Mouse (Mus musculus): ENCODE data around the gene Tenm4. TPM values are rescaled to one million over a fixed set of nuclear protein-coding genes. Genes with fewer than 3 reads are reported as not detected.

Gene Tenm4
- polyA plus RNA-seq, 1 experiment from 2014 or later, result 5.4 TPM

DNA sequence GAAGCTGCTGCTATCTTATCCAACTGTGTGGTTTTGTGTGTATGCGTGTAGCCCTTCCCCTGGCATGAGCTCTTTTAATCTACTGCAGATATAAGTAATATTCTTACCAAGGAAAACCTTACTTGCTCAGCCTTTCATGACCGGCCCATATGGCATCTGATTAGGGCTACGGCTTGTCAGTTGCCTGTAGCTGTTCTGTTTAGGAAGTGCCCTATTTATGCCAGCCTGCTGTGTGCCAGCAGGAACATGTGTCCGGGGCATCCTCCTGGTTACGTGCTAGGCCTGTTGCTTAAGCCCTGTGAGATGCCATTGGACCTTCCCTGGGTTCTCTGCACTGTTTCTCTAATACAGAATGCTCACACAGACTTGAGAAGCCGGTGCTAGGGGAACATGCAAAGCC is 655.1 kb downstream of the Tenm4 start:
- no peaks in the 10 kb centered on the region for H3K27me3 ChIP-seq
- DNase-seq (ENCODE audit: low read depth, low spot score) (no peak), ATAC-seq (no peak)
- POLR2A ChIA-PET, result interaction anchor here (0.7 kb wide), 1 partner anchor 126 kb away, joined by 9 read pairs; no protein-coding TSS in a partner anchor
- TF ChIP-seq CTCF (IDR thresholded peaks at IDR 0.05), result no peak
- in situ Hi-C loops (cut with MboI; ENCODE audit: low pct_unique_long_range_greater_than_20kb), result no loop called here
- CTCF ChIA-PET, result interaction anchor here (1.3 kb wide), 1 partner anchor 60 kb away, joined by 3 read pairs; no protein-coding TSS in a partner anchor

DNA sequence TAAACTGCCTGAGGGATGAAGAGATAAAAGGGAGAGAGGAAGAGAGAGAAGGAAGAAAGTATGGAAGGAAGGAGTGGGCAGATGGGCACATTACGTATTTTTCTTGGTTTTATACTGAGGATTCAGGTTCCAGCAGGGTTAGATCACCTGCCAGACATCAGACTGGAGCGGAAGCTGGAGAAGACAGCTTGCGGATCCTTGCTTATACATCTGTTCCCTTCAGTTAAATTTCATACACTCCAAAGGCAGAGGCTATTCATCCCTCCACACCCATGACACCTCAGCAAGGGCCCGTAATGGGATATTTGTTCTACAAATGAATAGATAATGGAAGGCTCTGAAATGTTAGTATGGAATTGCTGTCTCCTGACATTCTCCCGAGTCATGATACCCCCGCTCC is 655.6 kb downstream of the Tenm4 start:
- ChIA-PET CTCF (interaction anchor here (1.3 kb wide), 1 partner anchor 61 kb away, joined by 3 read pairs; no protein-coding TSS in a partner anchor), POLR2A (no interaction called here)
- ATAC-seq, result no peak
- no peak for TF ChIP-seq CTCF (IDR thresholded peaks at IDR 0.05)
- in situ Hi-C loops (cut with MboI; ENCODE audit: low pct_unique_long_range_greater_than_20kb), result no loop called here
- no peaks in the 10 kb centered on the region for H3K27me3 ChIP-seq
- DNase-seq (ENCODE audit: low read depth, low spot score), result no peak

DNA sequence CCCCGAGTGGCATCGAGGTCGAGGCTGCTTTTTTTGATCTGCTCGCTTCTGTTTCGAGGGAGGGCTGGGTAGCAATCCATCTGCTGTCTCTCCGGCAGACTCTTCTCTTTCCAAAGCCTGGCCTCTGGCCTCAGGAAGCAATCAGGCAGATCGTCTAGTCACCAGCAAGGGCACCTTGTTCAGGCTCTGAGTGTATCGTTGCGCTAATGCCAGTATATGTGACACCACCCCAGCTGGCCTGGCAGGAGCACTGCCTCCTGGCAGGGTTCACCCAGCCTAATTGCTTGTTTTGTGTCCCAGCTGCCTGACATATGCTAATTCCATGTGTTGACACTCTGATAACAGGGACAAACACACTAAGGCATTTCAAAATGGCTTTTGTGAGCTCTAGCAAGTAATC is 661.5 kb downstream of the Tenm4 start:
- CTCF ChIA-PET, result interaction anchor here (1.1 to 1.6 kb wide), 3 partner anchors 14 to 31 kb away, joined by 3 to 7 read pairs (median 3); no protein-coding TSS in a partner anchor
- no peak for TF ChIP-seq CTCF (IDR thresholded peaks at IDR 0.05)
- ATAC-seq, result peak; percentile 47
- peak; percentile 2 for DNase-seq (ENCODE audit: low read depth, low spot score)
- in situ Hi-C loops (cut with MboI; ENCODE audit: low pct_unique_long_range_greater_than_20kb), result no loop called here
- POLR2A ChIA-PET, result interaction anchor here (0.6 kb wide), 1 partner anchor 1240 kb away, joined by 3 read pairs; no protein-coding TSS in a partner anchor
- no peaks in the 10 kb centered on the region for H3K27me3 ChIP-seq

DNA sequence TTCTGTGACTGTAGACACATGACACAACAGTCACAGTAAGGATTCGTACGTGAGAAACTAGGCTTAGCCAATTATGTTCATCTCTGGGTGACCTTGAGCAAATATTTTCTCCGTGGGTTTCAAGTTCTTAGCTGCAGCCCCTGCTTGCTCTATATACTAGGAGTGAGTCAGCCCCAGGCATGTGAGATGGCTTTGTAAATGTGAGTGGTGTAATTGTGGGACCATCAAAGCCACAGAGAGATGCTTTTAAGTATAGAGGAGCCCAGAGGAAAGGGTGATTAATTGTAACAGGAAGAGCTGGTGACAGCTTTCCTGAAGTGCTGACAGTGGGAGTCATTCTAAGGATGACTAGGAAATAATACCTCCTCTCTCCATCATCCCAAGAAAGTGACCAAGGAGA is 662.0 kb downstream of the Tenm4 start:
- ChIA-PET POLR2A (interaction anchor here (0.6 kb wide), 1 partner anchor 1239 kb away, joined by 3 read pairs; no protein-coding TSS in a partner anchor), CTCF (interaction anchor here (1.1 to 1.6 kb wide), 3 partner anchors 14 to 22 kb away, joined by 3 to 7 read pairs (median 4); no protein-coding TSS in a partner anchor)
- no peaks in the 10 kb centered on the region for H3K27me3 ChIP-seq
- ATAC-seq, result peak; percentile 73
- TF ChIP-seq CTCF (IDR thresholded peaks at IDR 0.05), result no peak
- DNase-seq (ENCODE audit: low read depth, low spot score), result peak; percentile 30
- in situ Hi-C loops (cut with MboI; ENCODE audit: low pct_unique_long_range_greater_than_20kb), result no loop called here

DNA sequence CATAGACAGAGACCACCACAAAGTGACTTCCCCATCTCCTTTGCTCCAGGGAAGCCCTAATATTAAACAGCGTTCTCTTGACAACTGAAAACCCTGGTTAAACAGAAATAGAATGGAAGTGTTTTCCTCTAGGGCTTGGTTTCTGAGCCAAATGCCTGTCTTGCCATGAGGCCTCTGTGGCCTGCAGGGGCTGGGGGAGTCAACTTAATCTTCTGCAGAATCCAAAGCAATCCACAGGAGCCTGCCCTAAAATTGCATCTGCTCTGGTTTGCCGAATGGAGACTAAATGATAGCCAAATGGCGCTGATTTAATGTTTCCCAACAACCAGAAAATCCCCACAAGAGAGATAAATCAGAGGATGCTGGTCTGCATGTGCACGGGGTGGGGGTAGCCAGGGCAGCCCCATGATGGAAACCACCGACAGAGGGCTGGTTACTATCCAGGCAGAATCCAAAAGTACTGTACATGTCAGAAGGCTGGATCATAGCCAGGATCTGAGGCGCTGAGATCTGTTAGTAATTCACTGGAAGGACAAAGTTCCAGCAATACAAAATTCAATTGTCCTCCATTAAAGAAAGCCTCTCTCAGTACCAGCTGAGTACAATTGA is 663.7 kb downstream of the Tenm4 start:
- no peak for ATAC-seq

DNA sequence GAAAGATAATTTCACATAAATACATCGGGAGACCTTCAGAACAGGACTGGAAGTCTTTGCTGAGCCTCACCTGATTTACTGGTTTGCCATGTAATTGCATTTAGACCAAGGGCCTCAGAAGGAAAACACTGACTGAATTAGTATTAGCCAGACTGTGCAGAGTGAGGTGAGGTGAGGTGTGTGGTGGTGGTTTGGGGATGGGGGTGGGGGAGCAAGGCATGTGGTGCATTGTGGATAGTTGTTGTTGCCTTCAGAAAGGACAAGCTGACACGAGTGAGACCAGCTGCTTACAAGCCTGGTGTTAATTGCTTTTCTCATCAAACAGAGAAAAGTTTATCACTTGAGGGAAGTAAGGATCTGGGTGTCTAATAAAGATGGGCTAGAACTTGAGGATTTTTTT is 664.3 kb downstream of the Tenm4 start:
- ATAC-seq (no peak), DNase-seq (ENCODE audit: low read depth, low spot score) (no peak)
- no peak for TF ChIP-seq CTCF (IDR thresholded peaks at IDR 0.05)
- in situ Hi-C loops (cut with MboI; ENCODE audit: low pct_unique_long_range_greater_than_20kb), result no loop called here
- no peaks in the 10 kb centered on the region for H3K27me3 ChIP-seq
- CTCF ChIA-PET, result no interaction called here
- POLR2A ChIA-PET, result no interaction called here

More for the DNA sequence above, 663.7 kb downstream of the Tenm4 start:
- TF ChIP-seq CTCF (IDR thresholded peaks at IDR 0.05), result no peak
- ChIA-PET CTCF (interaction anchor here (1.6 kb wide), 1 partner anchor 12 kb away, joined by 4 read pairs; no protein-coding TSS in a partner anchor), POLR2A (no interaction called here)
- in situ Hi-C loops (cut with MboI; ENCODE audit: low pct_unique_long_range_greater_than_20kb), result no loop called here
- DNase-seq (ENCODE audit: low read depth, low spot score), result no peak
- no peaks in the 10 kb centered on the region for H3K27me3 ChIP-seq

DNA sequence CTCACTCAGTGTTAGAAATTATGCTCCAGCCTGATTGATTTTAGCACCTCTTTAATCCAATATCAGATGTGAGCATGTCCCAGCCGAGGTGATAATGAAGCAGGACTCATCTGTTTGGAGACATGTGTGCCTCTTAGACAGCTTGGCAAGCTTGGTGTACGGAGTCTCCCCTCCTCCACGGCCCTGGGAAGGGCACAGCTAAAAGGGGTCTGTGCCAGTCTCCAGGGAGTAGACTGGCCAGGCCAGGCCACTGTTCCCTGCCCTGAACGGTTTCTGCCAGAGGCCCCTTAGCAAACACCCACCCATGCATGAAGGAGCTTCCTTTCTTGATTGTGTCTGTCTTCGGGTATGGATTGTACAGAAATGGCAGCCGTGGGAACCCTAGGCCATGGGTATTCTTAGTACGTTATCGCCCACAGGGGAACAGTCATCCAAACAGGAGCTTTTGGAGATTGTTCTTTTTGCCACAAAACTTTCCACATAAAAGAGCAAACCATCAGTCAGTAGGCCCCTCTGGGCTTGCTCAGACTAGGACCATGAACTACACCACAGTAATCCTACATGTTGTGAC is 667.3 kb downstream of the Tenm4 start:
- ChIA-PET CTCF (no interaction called here), POLR2A (no interaction called here)
- TF ChIP-seq CTCF (IDR thresholded peaks at IDR 0.05), result no peak
- H3K27me3 ChIP-seq, result no peaks in the 10 kb centered on the region
- in situ Hi-C loops (cut with MboI; ENCODE audit: low pct_unique_long_range_greater_than_20kb), result no loop called here
- no peak for ATAC-seq
- DNase-seq (ENCODE audit: low read depth, low spot score), result no peak

DNA sequence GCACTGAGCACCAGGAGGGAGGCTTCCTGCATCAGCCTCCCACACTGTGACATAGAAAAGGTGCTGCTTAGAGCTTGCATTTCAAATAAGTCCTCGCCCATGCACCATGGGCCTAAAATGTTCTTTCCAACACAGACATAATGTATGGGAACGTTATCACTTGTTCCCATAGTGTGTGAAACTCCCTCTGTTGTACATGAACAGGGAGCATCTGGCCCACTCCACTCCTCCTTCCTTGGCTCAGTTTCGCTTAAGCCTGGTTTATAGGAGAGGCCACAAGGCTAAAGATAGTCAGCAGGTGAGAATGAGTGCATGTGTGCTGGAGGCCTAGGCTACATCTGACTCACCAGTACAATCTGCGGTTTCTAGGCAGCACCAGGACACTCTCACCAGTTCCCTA is 667.9 kb downstream of the Tenm4 start:
- no peaks in the 10 kb centered on the region for H3K27me3 ChIP-seq
- ChIA-PET POLR2A (no interaction called here), CTCF (no interaction called here)
- ATAC-seq, result no peak
- in situ Hi-C loops (cut with MboI; ENCODE audit: low pct_unique_long_range_greater_than_20kb), result no loop called here
- TF ChIP-seq CTCF (IDR thresholded peaks at IDR 0.05), result no peak
- no peak for DNase-seq (ENCODE audit: low read depth, low spot score)

DNA sequence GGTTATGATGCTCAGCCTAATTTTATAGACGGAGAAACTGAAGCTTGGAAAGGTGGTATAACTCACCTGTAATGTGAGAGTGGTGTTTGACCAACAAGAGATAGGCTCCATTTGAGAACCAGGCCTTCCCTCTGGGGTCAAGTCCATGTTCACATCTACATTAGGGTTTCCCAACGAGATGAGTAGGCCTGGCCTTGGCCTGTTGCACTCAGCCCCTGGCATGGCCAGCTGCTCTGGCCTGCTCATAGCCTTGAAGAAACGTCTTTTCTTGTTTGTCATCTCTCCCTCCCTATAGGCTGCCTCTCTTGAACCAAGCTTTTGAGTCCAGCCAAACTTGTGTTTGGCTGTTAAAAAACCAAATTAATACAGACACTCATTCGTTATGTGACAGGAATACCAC is 668.5 kb downstream of the Tenm4 start:
- in situ Hi-C loops (cut with MboI; ENCODE audit: low pct_unique_long_range_greater_than_20kb), result no loop called here
- no peaks in the 10 kb centered on the region for H3K27me3 ChIP-seq
- POLR2A ChIA-PET, result no interaction called here
- CTCF ChIA-PET, result no interaction called here
- no peak for TF ChIP-seq CTCF (IDR thresholded peaks at IDR 0.05)
- no peak for ATAC-seq
- no peak for DNase-seq (ENCODE audit: low read depth, low spot score)

DNA sequence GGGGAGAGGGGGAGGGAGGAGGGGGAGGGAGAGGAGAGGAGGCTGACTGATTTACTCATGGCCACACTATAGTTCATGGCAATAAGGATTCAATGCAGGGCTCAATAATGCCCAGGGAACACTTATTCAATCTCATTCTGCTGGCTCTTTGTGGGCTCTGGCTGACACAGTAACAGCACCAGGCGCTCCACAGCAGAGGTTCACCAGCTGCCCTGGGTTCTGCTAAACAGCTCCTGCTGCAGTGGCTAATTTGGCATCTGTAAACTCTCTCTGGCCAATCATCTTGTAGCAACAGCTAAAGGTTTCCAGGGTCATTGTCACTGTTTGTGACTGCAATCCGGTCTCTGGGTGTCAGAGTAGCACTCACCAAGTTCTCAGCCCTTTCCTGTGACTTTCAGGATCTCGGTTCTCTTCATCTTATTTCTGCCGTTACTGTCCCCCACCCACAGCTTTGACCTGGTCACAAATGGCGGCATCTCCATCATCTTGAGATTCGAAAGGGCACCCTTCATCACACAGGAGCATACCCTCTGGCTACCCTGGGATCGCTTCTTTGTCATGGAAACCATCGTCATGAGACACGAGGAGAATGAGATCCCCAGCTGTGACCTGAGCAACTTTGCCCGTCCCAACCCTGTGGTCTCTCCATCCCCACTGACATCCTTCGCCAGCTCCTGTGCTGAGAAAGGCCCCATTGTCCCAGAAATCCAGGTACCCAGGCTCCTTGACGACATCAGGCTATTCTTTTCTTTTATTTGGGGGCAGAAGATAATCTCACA is 671.6 kb downstream of the Tenm4 start:
- TF ChIP-seq CTCF (IDR thresholded peaks at IDR 0.05), result no peak
- ChIA-PET POLR2A (no interaction called here), CTCF (interaction anchor here (1.9 kb wide), 1 partner anchor 16 kb away, joined by 5 read pairs; no protein-coding TSS in a partner anchor)
- ATAC-seq, result no peak
- in situ Hi-C loops (cut with MboI; ENCODE audit: low pct_unique_long_range_greater_than_20kb), result no loop called here
- no peaks in the 10 kb centered on the region for H3K27me3 ChIP-seq
- no peak for DNase-seq (ENCODE audit: low read depth, low spot score)

Data from Patski (cell line).